14 mouse cellular contexts compared by ENCODE assay signal in the genomic region with DNA sequence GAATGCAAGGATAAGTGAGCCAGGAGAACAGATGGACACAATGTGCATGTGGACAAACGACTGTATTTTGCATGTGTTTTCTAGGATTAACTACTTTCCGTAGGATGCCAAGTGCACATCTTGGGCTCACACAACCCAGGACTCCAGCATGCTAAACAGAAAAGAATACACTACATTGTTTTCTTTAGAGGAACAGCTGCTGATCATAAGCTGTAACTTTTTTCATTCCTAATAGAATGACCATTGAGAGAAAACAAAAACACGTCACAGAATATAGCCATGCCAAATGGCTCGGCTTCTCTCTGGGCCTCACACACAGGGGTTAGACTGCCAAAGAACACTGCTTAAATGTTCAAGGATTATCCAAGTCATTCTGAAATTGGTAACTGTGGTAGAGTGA.
DNase-seq lines count a peak whose midpoint lies in the region; ATAC-seq and TF ChIP-seq lines count a peak whose summit lies in the region.
"Had no signal": no experiment of that assay in that cellular context is flagged by ENCODE, and none has a peak within 500 bp of the region (broad histone marks: within the 10 kb centered on the region; RNA-seq: fewer than 3 reads in every experiment).

No protein-coding gene starts in this region.

- H3K4me3 ChIP-seq in hindbrain, embryonic 14.5 days (replicated peaks; ENCODE audit: low read length), result no peak overlapping the region
- H3K4me3 ChIP-seq in hindbrain, embryonic 10.5 days, result no peak overlapping the region
- H3K4me3 ChIP-seq in myocyte, result no peak overlapping the region
- H3K4me3 ChIP-seq in liver, embryonic 12.5 days, result no peak overlapping the region
- H3K4me3 ChIP-seq: embryonic facial prominence, embryonic 15.5 days; neural tube, embryonic 12.5 days had no signal

- no peak for TF ChIP-seq POLR2A in myocyte (IDR thresholded peaks at IDR 0.05; ENCODE audit: insufficient read length, low read depth)

- H3K4me2 ChIP-seq in hindbrain, embryonic 14.5 days (replicated peaks), result no peak overlapping the region
- no peak overlapping the region for H3K4me2 ChIP-seq in myocyte (ENCODE audit: low read depth)
- H3K4me2 ChIP-seq in liver, embryonic 12.5 days, result no peak overlapping the region
- H3K4me2 ChIP-seq: embryonic facial prominence, embryonic 15.5 days; neural tube, embryonic 12.5 days had no signal

- H3K27me3 ChIP-seq in hindbrain, embryonic 14.5 days (ENCODE audit: control insufficient read depth, insufficient read depth, low read length), result no peaks in the 10 kb centered on the region
- no peaks in the 10 kb centered on the region for H3K27me3 ChIP-seq in hindbrain, embryonic 10.5 days (ENCODE audit: insufficient read depth, poor library complexity, severe bottlenecking)
- no peaks in the 10 kb centered on the region for H3K27me3 ChIP-seq in myocyte (ENCODE audit: control insufficient read depth, insufficient read depth, insufficient read length)
- H3K27me3 ChIP-seq in liver, embryonic 12.5 days (replicated peaks), result no peaks in the 10 kb centered on the region
- H3K27me3 ChIP-seq: embryonic facial prominence, embryonic 15.5 days; neural tube, embryonic 12.5 days had no signal

- no peaks in the 10 kb centered on the region for H3K79me2 ChIP-seq in myocyte (ENCODE audit: control insufficient read depth, insufficient read depth)

- WGBS in hindbrain, embryonic 14.5 days, result 55% methylated on average over 4 of the region's 4 CpGs
- WGBS in hindbrain, embryonic 10.5 days, result 83% methylated on average over 4 of the region's 4 CpGs
- WGBS in liver, embryonic 12.5 days (ENCODE audit: insufficient replicate concordance), result 82% methylated on average over 4 of the region's 4 CpGs

- H3ac ChIP-seq in myocyte (ENCODE audit: control insufficient read depth, insufficient read length), result no peak overlapping the region

- no peaks in the 10 kb centered on the region for H3K36me3 ChIP-seq in hindbrain, embryonic 14.5 days (replicated peaks; ENCODE audit: control insufficient read depth, insufficient read depth)
- no peaks in the 10 kb centered on the region for H3K36me3 ChIP-seq in hindbrain, embryonic 10.5 days
- no peaks in the 10 kb centered on the region for H3K36me3 ChIP-seq in myocyte (ENCODE audit: control insufficient read depth, insufficient read depth)
- H3K36me3 ChIP-seq in liver, embryonic 12.5 days, result no peaks in the 10 kb centered on the region
- H3K36me3 ChIP-seq: embryonic facial prominence, embryonic 15.5 days; neural tube, embryonic 12.5 days had no signal

- no peaks in the 10 kb centered on the region for H3K4me1 ChIP-seq in hindbrain, embryonic 14.5 days (replicated peaks; ENCODE audit: control insufficient read depth, insufficient read depth, low read length)
- no peaks in the 10 kb centered on the region for H3K4me1 ChIP-seq in hindbrain, embryonic 10.5 days (replicated peaks)
- H3K4me1 ChIP-seq in liver, embryonic 12.5 days, result no peaks in the 10 kb centered on the region
- H3K4me1 ChIP-seq: embryonic facial prominence, embryonic 15.5 days; neural tube, embryonic 12.5 days had no signal

- H3K27ac ChIP-seq in hindbrain, embryonic 14.5 days, result no peak overlapping the region
- H3K27ac ChIP-seq in hindbrain, embryonic 10.5 days, result no peak overlapping the region
- no peak overlapping the region for H3K27ac ChIP-seq in liver, embryonic 12.5 days
- H3K27ac ChIP-seq: embryonic facial prominence, embryonic 15.5 days; neural tube, embryonic 12.5 days had no signal

- H3K9me3 ChIP-seq in hindbrain, embryonic 14.5 days (ENCODE audit: control insufficient read depth, low read length), result no peaks in the 10 kb centered on the region
- H3K9me3 ChIP-seq in hindbrain, embryonic 10.5 days, result no peaks in the 10 kb centered on the region
- no peaks in the 10 kb centered on the region for H3K9me3 ChIP-seq in liver, embryonic 12.5 days (replicated peaks)
- H3K9me3 ChIP-seq: embryonic facial prominence, embryonic 15.5 days; neural tube, embryonic 12.5 days had no signal

- DNase-seq in hindbrain, embryonic 14.5 days (ENCODE audit: low spot score), result peak; percentile 34
- no peak for DNase-seq in hindbrain, embryonic 10.5 days (ENCODE audit: low spot score)
- DNase-seq in urinary bladder, postnatal 14 days (ENCODE audit: low spot score), result peak; percentile 27
- no peak for DNase-seq in urinary bladder, postnatal 25 days (ENCODE audit: low spot score)
- DNase-seq in heart, adult 8-10 months (ENCODE audit: low spot score), result peak; percentile 63
- DNase-seq in left cerebral cortex, adult 18-20 months (ENCODE audit: low spot score in 2 of 2), result no peak
- DNase-seq: cerebellum, adult 11-12 months; kidney, adult 2 months; liver, postnatal 0 days; thymus, postnatal 25 days had no signal

- ATAC-seq in hindbrain, embryonic 14.5 days (ENCODE audit: low FRiP score), result no peak
- ATAC-seq in liver, embryonic 12.5 days, result no peak
- ATAC-seq: liver, postnatal 0 days had no signal

- no peak overlapping the region for H3K9ac ChIP-seq in hindbrain, embryonic 14.5 days
- no peak overlapping the region for H3K9ac ChIP-seq in liver, embryonic 12.5 days
- H3K9ac ChIP-seq: embryonic facial prominence, embryonic 15.5 days; liver, postnatal 0 days; neural tube, embryonic 12.5 days had no signal

TF ChIP-seq in myocyte, 11 proteins besides CTCF, POLR2A, EP300 and RAD21:
- TF ChIP-seq USF1 (IDR thresholded peaks at IDR 0.05; ENCODE audit: low read depth) (no peak), MYOG (IDR thresholded peaks at IDR 0.05; ENCODE audit: control insufficient read depth in 1 of 3, insufficient read depth in 1 of 3, insufficient read length in 2 of 3, low read depth in 2 of 3) (no peak), MYOD1 (IDR thresholded peaks at IDR 0.05; ENCODE audit: control insufficient read depth in 1 of 3, insufficient read length in 2 of 3, low read depth in 2 of 3) (peak in 2 of 3 experiments; percentile 8 to 13)

Comparison
In these comparisons a context has a peak if more than half of its experiments do, and no peak if none do; other contexts are left out.
1. DNase-seq: peak in hindbrain, embryonic 14.5 days (single experiment), urinary bladder, postnatal 14 days (single experiment) and heart, adult 8-10 months (single experiment); none in hindbrain, embryonic 10.5 days (single experiment), urinary bladder, postnatal 25 days (single experiment) and left cerebral cortex, adult 18-20 months (0 of 2).